Mouse (Mus musculus) ES-Bruce4 (cell line): ENCODE measurements around the gene C2cd2.

ENCODE experiments used
- CTCF ChIP-seq: IDR thresholded peaks from one replicate; pipeline ENCODE4 v1.8.1; 2011; ENCODE audit warnings: low read depth, low read length
- EP300 ChIP-seq: IDR thresholded peaks from 2 replicates; pipeline ENCODE4 v1.6.1; 2011; ENCODE audit warnings: low read depth, low read length; ENCODE audit not compliant: insufficient read depth
- POLR2A ChIP-seq: IDR thresholded peaks from one replicate; pipeline ENCODE4 v1.8.1; 2011; ENCODE audit warnings: low read length; ENCODE audit not compliant: insufficient read depth

DNA sequence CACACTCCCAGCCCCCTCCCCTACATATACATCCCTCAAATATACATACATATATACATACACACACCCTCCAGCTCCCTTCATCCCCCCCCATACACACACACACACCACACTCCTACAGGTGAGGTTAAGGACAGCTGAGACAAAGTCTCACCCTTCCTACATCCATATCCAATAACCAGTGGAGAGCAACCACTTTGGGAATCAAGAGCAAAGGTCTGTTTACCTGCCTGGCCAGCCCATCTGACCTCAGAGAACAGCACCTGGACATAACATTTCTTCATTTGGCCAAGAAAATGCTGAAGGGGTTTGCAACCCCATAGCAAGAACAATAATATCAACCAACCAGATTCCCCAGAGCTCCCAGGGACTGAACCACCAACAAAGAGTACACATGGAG lies 56.1 kb downstream of the C2cd2 start:
- TF ChIP-seq POLR2A (no peak), CTCF (no peak), EP300 (no peak)
